Mouse (Mus musculus) forebrain, embryonic 14.5 days (tissue): ENCODE results near the gene Sbno2. TPM values are rescaled to one million over a fixed set of nuclear protein-coding genes. Genes with fewer than 3 reads are reported as not detected.

Source experiments
- ATAC-seq: fragments of 200-750 bp; cut with Nextera tagmentation; 2 replicates; pipeline ENCODE4 v1.8.0; 2017; ENCODE audit warnings: mild to moderate bottlenecking, moderate library complexity
- DNase-seq: peaks from one replicate; pipeline ENCODE4 v3.0.0-alpha.2; 2015; ENCODE audit warnings: low spot score
- H3K27ac ChIP-seq: fragments of 300-500 bp; sonication (generic); 2 replicates; pipeline ENCODE4 v1.5.1; 2014; ENCODE audit warnings: low read depth, mild to moderate bottlenecking, control low read depth, low read length, moderate library complexity
- H3K27me3 ChIP-seq: fragments of 300-500 bp; sonication (generic); replicated peaks from 2 replicates; pipeline ENCODE4 v1.6.1; 2014; ENCODE audit warnings: low read length, control low read depth, mixed read lengths; ENCODE audit not compliant: control insufficient read depth, insufficient read depth
- H3K36me3 ChIP-seq: fragments of 300-500 bp; sonication (generic); 2 replicates; pipeline ENCODE4 v1.6.1; 2014; ENCODE audit warnings: low read length, control low read depth; ENCODE audit not compliant: control insufficient read depth, insufficient read depth
- H3K4me1 ChIP-seq: fragments of 300-500 bp; sonication (generic); 2 replicates; pipeline ENCODE4 v1.6.1; 2014; ENCODE audit warnings: antibody characterized with exemption, low read length, control low read depth; ENCODE audit not compliant: control insufficient read depth, insufficient read depth
- H3K4me2 ChIP-seq: fragments of 300-500 bp; sonication (generic); 2 replicates; pipeline ENCODE4 v1.6.1; 2014; ENCODE audit warnings: mild to moderate bottlenecking, control low read depth, low read length
- H3K4me3 ChIP-seq: fragments of 300-500 bp; sonication (generic); 2 replicates; pipeline ENCODE4 v1.5.1; 2014; ENCODE audit warnings: low read depth, low read length, control low read depth
- H3K9ac ChIP-seq: fragments of 300-500 bp; sonication (generic); 2 replicates; pipeline ENCODE4 v1.6.1; 2014; ENCODE audit warnings: mild to moderate bottlenecking, low read length, control low read depth, moderate library complexity
- H3K9me3 ChIP-seq: fragments of 300-500 bp; sonication (generic); replicated peaks from 2 replicates; pipeline ENCODE4 v1.6.1; 2016; ENCODE audit warnings: low read length, control low read depth, mixed read lengths; ENCODE audit not compliant: control insufficient read depth
- WGBS: fragments of 180-500 bp; shearing (Covaris S2); extraction: QIAGEN DNeasy Blood & Tissue Kit; methylation state at CpG from one replicate; pipeline ENCODE4 v1.1.7; 2014; 5-methylcytosine and 5-hydroxymethylcytosine counted together
- polyA plus RNA-seq: library from polyadenylated mRNA; unstranded; fragments of >200 nt; fragmentation: Nextera tagmentation; extraction: Ambion mirVana; gene quantifications from 2 replicates; pipeline ENCODE4 v1.2.1, GENCODE M21; 2014

The Sbno2 gene
- polyA plus RNA-seq, 1 experiment from 2014 or later, result 8.1 TPM

DNA sequence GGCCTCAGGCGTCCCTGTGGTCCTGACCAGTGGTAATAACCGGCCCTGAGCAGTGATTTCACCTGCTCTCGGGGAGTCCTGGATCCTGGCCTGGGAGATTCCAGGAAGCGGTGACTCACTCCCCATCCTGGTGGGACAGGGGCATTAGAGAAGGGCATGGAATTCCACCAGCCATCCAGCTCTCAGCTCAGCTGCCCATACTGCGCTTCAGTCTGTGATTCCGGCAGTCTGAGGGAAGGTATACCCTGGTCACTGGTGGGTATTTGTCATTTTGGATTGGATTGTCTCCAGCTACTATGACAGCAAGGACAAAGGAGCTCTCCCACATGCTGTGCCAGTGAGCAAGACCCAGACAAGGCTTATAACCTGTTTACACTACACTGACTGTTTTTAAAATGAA lies 2.3 kb upstream of the Sbno2 start:
- Histone ChIP-seq H3K36me3 (no peaks in the 10 kb centered on the region), H3K4me1 (0 out of 2 replicates have a peak, but pooled peaks cover 1% of the 10 kb centered on the region), H3K4me2 (no peak overlapping the region), H3K27me3 (no peaks in the 10 kb centered on the region), H3K9me3 (no peaks in the 10 kb centered on the region), H3K27ac (no peak overlapping the region), H3K4me3 (no peak overlapping the region), H3K9ac (no peak overlapping the region)
- ATAC-seq (no peak), DNase-seq (no peak)
- WGBS, result 70% methylated on average over 6 of the region's 6 CpGs

DNA sequence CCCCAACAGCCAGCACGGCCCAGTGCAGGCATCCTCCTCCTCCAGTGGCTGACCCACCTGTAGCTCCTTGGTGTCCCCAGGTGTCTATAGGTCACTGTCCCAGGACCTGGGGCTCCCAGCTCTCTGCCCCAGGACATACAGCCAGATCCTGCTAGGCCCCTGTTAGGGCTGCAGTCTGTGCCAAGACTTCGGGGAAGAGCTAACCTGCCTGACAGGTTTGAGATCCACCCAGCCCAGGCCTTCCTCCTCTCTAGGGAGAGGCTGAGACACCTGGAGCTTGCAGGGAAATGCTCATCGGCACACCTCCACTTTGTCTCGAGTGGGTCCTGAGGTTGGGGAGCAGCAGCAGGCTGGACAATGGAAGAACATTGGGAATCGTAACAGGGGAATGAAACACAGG lies 555 bp upstream of the Sbno2 start:
- Histone ChIP-seq H3K36me3 (no peaks in the 10 kb centered on the region), H3K4me1 (peaks cover 10% of the 10 kb centered on the region), H3K9ac (no peak overlapping the region), H3K4me3 (no peak overlapping the region), H3K27ac (no peak overlapping the region), H3K9me3 (no peaks in the 10 kb centered on the region), H3K27me3 (no peaks in the 10 kb centered on the region), H3K4me2 (no peak overlapping the region)
- no peak for DNase-seq
- WGBS, result 73% methylated on average over 5 of the region's 5 CpGs
- no peak for ATAC-seq

GRCm38 (mm10) chr10:80104181-80104580 lies 1.2 kb downstream of the Sbno2 start:
- no peak for ATAC-seq
- no peak overlapping the region for H3K27ac ChIP-seq
- no peaks in the 10 kb centered on the region for H3K36me3 ChIP-seq
- no peak overlapping the region for H3K4me2 ChIP-seq
- H3K27me3 ChIP-seq, result no peaks in the 10 kb centered on the region
- H3K9ac ChIP-seq, result no peak overlapping the region
- no peak for DNase-seq
- no peak overlapping the region for H3K4me3 ChIP-seq
- no peaks in the 10 kb centered on the region for H3K9me3 ChIP-seq
- 79% methylated on average over 3 of the region's 3 CpGs for whole genome bisulfite sequencing
- peaks cover 10% of the 10 kb centered on the region for H3K4me1 ChIP-seq

DNA sequence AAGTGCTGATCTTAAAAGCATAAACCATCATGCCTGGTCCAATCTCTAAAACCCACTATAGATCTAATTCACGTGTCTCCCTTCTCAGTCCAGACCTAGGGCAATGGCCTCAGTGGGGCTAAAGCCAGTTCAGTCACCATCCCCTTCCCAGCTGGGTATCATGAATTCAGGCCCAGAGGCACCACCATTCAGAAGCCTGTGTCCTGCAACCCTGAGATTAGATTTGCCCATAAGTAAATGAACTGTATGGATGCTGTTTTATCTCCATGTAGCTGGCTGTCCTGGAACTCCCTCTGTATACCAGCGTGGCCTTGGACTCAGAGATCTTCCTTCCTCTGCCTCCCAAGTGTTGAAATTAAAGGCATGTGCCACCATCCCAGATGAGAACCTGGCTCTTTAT lies 2.3 kb downstream of the Sbno2 start:
- no peaks in the 10 kb centered on the region for H3K27me3 ChIP-seq
- H3K4me3 ChIP-seq, result 0 out of 2 replicates have a peak overlapping the region, but pooled peaks have one; percentile 86
- H3K4me2 ChIP-seq, result peak overlapping the region; percentile 92; the same call in 1 of the 2 replicates
- 76% methylated on average over 2 of the region's 2 CpGs for WGBS
- H3K36me3 ChIP-seq, result no peaks in the 10 kb centered on the region
- H3K9me3 ChIP-seq, result no peaks in the 10 kb centered on the region
- H3K4me1 ChIP-seq, result peaks cover 10% of the 10 kb centered on the region
- DNase-seq (no peak), ATAC-seq (no peak)
- H3K27ac ChIP-seq, result 0 out of 2 replicates have a peak overlapping the region, but pooled peaks have one; percentile 63
- peak overlapping the region; percentile 82; the same call in 1 of the 2 replicates for H3K9ac ChIP-seq

- WGBS, result under 1% methylated on average over 40 of the region's 59 CpGs
- ATAC-seq, result peak; percentile 92
- no peaks in the 10 kb centered on the region for H3K36me3 ChIP-seq
These were observed 3.0 kb downstream of the Sbno2 start for GRCm38 (mm10) chr10:80102216-80102915.

GRCm38 (mm10) chr10:80100982-80101381 lies 4.4 kb downstream of the Sbno2 start:
- H3K4me2 ChIP-seq, result no peak overlapping the region
- no peaks in the 10 kb centered on the region for H3K9me3 ChIP-seq
- DNase-seq, result no peak
- H3K36me3 ChIP-seq, result no peaks in the 10 kb centered on the region
- peaks cover 10% of the 10 kb centered on the region for H3K4me1 ChIP-seq
- WGBS, result 70% methylated on average over 11 of the region's 11 CpGs
- no peak for ATAC-seq
- H3K4me3 ChIP-seq, result no peak overlapping the region
- H3K27ac ChIP-seq, result no peak overlapping the region
- no peak overlapping the region for H3K9ac ChIP-seq
- no peaks in the 10 kb centered on the region for H3K27me3 ChIP-seq

More at GRCm38 (mm10) chr10:80102216-80102915, 3.0 kb downstream of the Sbno2 start:
- Histone ChIP-seq H3K27ac (peak overlapping the region; percentile 63; the same call in 1 of the 2 replicates), H3K4me1 (peaks cover 10% of the 10 kb centered on the region), H3K4me2 (peak overlapping the region; percentile 92), H3K9me3 (no peaks in the 10 kb centered on the region), H3K27me3 (no peaks in the 10 kb centered on the region), H3K9ac (peak overlapping the region; percentile 82), H3K4me3 (peak overlapping the region; percentile 86)
- DNase-seq, result peak; percentile 89

GRCm38 (mm10) chr10:80098630-80099029 lies 6.7 kb downstream of the Sbno2 start:
- H3K4me3 ChIP-seq, result no peak overlapping the region
- no peaks in the 10 kb centered on the region for H3K36me3 ChIP-seq
- no peak overlapping the region for H3K9ac ChIP-seq
- peaks cover 10% of the 10 kb centered on the region for H3K4me1 ChIP-seq
- H3K4me2 ChIP-seq, result no peak overlapping the region
- H3K27ac ChIP-seq, result no peak overlapping the region
- DNase-seq (no peak), ATAC-seq (no peak)
- WGBS, result 94% methylated on average over 5 of the region's 5 CpGs
- no peaks in the 10 kb centered on the region for H3K9me3 ChIP-seq
- H3K27me3 ChIP-seq, result no peaks in the 10 kb centered on the region

- WGBS, result 29% methylated on average over 3 of the region's 7 CpGs
These were observed 8.1 kb downstream of the Sbno2 start for GRCm38 (mm10) chr10:80097275-80097674.

DNA sequence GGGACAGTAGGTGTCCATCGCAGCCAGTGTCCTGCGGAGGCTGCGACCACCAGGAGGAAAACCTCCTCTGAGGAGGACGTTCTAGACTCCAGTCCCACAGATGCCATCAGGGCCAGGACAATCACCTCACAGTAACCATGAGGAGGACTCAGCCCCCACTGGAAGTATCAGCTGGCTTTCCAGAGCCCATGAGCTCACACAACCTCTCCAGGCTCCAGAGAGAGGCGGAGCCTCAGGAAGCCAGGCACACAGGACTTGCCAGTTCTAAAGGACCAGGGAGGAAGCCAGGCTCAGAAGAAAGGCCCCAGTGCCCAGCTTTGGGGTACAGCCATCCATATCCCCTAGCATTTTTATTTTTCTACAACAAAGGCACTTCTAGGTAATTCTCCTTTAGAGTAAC lies 9.8 kb downstream of the Sbno2 start:
- no peak overlapping the region for H3K4me2 ChIP-seq
- H3K27ac ChIP-seq, result no peak overlapping the region
- no peak overlapping the region for H3K4me3 ChIP-seq
- H3K36me3 ChIP-seq, result no peaks in the 10 kb centered on the region
- DNase-seq (no peak), ATAC-seq (no peak)
- H3K9me3 ChIP-seq, result no peaks in the 10 kb centered on the region
- no peak overlapping the region for H3K9ac ChIP-seq
- 97% methylated on average over 5 of the region's 5 CpGs for WGBS
- no peaks in the 10 kb centered on the region for H3K27me3 ChIP-seq
- H3K4me1 ChIP-seq, result no peaks in the 10 kb centered on the region

More at GRCm38 (mm10) chr10:80097275-80097674, 8.1 kb downstream of the Sbno2 start:
- Histone ChIP-seq H3K36me3 (no peaks in the 10 kb centered on the region), H3K4me3 (no peak overlapping the region), H3K9me3 (no peaks in the 10 kb centered on the region), H3K4me1 (peaks cover 8% of the 10 kb centered on the region), H3K4me2 (no peak overlapping the region), H3K27ac (no peak overlapping the region), H3K9ac (no peak overlapping the region), H3K27me3 (no peaks in the 10 kb centered on the region)
- ATAC-seq (no peak), DNase-seq (no peak)
